Mouse (Mus musculus): ENCODE measurements at regions not wholly inside any gene's neighbourhood (a gene's known extent, or its start where the extent isn't known, plus 50 kb on each side); places are given as distances from the start of the nearest gene placed in this dataset.
A peak's percentile ranks its signal among the peaks of the same experiment; 100 is the strongest.

DNA sequence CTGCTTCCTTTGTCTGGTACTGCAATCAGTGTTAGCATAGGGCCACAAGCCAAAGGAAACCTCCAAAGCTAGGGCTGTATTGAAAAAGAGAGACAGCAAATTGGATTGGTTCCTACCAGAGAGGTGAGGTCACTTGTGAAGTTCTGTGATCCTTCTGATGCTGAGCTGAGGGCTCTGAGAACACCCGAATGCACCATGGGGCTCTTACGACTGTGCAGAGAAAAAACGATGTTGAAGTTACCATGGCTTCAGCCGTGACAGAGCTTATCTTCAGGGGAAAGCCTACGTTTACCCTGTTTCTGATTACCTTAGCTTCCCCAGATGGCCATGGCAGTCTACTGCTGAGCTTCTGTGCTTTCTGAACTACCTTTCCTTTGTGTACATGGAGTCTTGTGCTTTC, 53.9 kb upstream of the Fmo9 start:
- no peak for DNase-seq (ENCODE audit: low read depth, low spot score)

- peak; percentile 25 for DNase-seq (ENCODE audit: low read depth, low spot score)
These were observed 56.4 kb upstream of the Fmo9 start for GRCm38 (mm10) chr1:166738029-166738428.

DNA sequence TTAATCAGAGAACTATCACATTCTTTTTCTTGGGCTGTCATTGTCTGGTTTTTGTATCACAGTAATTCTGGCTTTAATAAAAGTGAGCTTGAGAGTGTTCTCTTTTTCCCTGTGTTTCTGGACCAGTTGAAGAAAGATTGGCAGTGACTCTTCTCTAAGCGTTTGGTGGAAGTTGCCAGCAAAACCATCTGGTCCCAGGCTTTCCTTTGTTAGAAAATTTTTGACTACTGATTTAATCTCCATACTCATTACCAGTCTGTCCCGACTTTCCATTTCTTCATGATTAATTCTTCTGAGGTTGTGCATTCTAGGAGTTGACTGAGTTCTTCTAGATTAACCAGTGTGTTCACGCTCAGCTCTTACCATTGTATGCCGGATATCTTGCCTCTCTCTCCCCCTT, 68.6 kb upstream of the Fmo9 start:
- DNase-seq (ENCODE audit: low read depth, low spot score), result no peak

DNA sequence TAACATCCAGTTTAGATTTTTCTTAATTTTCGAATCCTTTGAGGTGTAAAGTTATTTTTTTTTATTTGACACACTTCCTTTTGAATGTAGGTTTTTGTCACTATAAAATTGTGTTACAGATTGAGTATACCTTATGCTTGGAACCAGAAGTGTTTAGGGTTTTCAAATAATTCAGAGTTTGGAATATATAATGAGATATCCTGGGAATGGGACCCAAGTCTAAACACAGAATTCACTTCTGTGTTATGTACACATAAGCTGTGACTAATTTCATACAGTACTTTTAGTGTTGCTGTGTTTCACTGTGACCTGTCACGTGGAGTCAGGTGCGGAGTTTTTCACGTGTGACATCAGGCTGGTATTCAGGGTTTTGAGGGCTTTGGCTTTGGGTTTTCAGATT, 69.1 kb upstream of the Fmo9 start:
- DNase-seq (ENCODE audit: low read depth, low spot score), result no peak

DNA sequence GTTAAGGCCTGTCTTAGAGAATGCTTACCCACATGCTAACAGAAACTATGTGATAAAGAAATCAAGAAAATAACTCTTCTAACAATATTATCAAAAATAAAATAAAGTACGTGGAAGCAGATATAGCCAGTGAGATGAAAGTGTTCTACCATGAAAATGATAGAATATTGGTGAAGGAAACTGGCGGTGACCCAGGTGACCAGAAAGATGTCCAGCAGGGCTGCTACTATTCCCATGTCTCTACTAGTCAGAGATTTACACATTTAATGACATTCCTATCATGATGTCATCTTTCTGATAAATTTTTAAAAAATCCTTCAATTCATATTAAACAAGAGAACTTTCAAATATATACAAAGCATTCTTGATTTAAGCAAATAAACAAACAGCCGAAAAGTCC, 69.8 kb upstream of the Fmo9 start:
- DNase-seq (ENCODE audit: low read depth, low spot score), result no peak

- no peak for DNase-seq (ENCODE audit: low read depth, low spot score)
These were observed 71.5 kb upstream of the Fmo9 start for GRCm38 (mm10) chr1:166752990-166753709.

- DNase-seq (ENCODE audit: low read depth, low spot score), result no peak
These were observed 77.3 kb upstream of the Fmo9 start for GRCm38 (mm10) chr1:166758987-166759386.

DNA sequence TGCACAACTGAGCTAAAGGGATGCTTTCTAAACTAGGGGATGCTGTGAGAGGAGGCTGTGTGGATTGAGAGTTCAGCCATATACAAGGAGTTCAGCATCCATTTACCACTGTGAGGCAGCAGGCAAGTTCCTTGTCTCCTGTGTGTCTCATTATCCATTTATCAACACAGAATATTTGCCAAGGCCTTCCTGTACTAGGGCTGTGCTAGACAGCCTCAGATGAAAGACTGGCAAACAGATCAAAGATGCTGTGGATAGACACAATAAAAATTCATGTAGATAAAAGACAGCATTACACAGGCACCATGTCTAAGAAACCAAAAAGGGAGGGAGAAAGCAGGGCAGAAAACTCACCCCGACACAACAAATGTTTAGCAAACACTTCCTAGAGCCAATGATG, 91.5 kb upstream of the Fmo9 start:
- no peak for DNase-seq (ENCODE audit: low read depth, low spot score)

DNA sequence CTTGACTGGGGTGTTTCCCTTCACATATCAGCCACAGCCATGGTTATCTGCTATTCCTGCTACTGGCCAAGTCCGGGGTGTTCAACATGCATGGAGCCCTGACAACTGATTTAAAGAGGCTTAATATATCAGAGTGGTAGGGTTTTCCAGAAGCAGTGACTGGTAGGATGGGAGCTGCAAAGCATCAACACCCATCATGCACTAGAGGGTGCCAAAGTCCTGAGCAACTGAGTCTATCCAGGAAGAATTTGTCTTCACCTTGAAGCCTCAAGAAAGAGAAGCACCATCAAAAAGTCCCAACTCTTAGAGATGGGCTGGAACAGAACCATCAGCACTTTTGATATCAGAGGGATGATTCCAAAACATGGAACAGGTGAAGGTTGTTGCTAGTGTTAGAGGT, 100.5 kb upstream of the Fmo9 start:
- peak; percentile 13 for DNase-seq (ENCODE audit: low read depth, low spot score)

DNA sequence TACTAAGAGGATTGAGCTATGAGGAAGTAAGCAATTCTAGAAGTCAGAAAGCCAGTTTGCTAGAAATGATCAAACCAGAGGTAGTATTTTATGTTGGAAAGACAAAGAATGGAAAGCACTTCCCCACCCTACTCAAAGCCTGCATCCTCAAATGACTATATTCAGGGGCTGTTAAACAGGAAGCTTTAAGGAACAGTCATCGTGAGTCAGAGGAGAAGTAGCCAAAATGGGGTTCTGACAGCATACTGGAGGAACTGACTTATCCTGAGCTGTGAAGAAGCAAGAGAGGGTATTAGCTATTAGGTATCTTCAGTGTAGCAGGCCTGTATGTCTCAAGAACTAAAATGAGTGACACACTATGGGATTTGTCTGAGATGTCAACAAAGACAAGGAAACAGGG, 106.3 kb upstream of the Fmo9 start:
- no peak for DNase-seq (ENCODE audit: low read depth, low spot score)

- no peak for DNase-seq (ENCODE audit: low read depth, low spot score)
These were observed 107.3 kb upstream of the Fmo9 start for GRCm38 (mm10) chr1:166788824-166789399.

- no peak for DNase-seq (ENCODE audit: low read depth, low spot score)
These were observed 111.5 kb upstream of the Fmo9 start for GRCm38 (mm10) chr1:166793052-166793716.

DNA sequence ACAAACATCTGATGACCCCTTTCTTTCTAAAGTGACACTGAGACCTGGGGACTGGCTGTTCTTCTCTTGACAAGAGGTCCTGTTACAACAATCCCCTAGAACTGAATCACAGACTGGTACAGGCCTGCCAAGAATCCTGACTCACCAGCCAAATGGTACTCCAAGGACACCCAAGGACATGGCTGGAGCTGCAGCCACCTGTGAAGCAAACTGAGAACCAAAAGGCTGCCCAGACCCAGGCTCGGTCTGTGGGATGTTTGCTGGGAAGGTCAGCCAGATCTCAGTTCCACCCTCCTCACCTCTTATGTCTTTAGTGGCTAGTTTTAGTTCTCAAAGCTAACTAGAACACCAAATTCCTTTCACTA, 112.1 kb upstream of the Fmo9 start:
- DNase-seq (ENCODE audit: low read depth, low spot score), result no peak

- peak; percentile 16 for DNase-seq (ENCODE audit: low read depth, low spot score)
These were observed 113.1 kb upstream of the Fmo9 start for GRCm38 (mm10) chr1:166794622-166795244.

DNA sequence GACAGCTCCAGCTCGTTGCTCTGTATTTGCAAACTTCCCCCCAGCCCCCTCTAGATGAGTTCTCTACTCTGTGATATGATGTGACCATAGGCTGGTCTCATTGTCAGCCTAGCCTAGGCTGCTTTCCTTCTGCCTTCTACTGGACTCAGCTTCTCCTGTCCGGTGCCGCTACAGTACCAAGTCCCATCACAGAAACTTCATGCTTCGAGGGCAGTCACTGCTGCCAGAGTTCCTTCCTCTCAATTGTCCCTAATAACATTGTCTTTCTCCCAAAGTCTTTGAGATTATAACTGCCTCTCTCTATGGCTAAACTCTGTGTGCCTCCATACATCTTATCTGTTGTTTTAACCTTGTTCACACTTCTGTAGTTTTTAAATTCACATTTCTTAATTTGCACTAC, 114.0 kb upstream of the Fmo9 start:
- no peak for DNase-seq (ENCODE audit: low read depth, low spot score)

- no peak for DNase-seq (ENCODE audit: low read depth, low spot score)
These were observed 114.8 kb upstream of the Fmo9 start for GRCm38 (mm10) chr1:166796362-166796925.

GRCm38 (mm10) chr1:166796931-166797330, 115.3 kb upstream of the Fmo9 start:
- DNase-seq (ENCODE audit: low read depth, low spot score), result no peak

DNA sequence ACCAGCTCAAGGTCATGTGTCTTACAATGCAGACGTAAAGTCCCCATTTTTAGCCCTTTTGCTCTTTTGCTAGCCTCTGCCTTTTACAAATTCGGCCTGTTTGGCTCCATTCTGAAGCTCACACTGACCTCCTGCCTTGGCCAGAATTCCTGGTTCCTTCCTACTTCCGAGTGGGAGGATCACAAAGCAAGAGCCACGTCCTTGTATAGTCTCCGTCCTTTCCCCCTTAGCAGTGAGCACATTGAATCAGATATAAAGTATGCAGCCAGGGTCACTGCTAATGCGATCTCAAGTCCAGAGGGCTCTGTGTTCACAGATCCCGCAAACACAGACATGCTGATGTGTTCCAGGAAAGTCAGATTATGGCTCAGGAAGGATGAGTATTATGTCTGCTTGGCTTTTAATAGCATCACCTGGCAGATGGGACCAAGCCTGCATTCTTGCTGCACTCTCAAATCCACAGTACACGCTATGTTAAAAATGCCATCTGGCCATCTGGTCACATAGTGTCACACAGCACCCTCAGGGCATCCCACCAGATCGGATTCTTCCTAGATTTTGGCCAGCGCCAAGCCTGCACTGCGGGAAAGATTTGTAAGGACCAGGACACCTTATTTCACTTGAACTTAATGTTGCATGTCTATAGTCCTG, 119.4 kb upstream of the Fmo9 start:
- no peak for DNase-seq (ENCODE audit: low read depth, low spot score)

DNA sequence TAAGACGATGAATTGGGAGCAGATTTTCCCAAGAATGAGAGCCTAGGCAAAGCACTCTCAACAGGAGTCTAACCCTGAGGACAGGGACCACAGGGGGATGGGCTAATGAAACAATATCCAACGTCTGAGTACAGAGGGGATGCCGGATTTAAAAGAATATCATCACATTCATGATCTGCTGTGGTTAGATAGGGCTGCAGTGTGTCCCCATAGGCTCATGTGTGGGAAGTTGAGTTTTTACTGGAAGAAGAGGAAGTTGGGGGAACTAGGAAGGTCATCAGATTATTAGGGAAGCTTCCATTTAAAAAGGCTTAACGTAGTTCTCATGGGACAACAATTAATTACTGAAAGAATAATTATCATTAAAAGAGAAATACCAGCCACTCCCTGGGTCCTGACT, 120.3 kb upstream of the Fmo9 start:
- DNase-seq (ENCODE audit: low read depth, low spot score), result no peak

DNA sequence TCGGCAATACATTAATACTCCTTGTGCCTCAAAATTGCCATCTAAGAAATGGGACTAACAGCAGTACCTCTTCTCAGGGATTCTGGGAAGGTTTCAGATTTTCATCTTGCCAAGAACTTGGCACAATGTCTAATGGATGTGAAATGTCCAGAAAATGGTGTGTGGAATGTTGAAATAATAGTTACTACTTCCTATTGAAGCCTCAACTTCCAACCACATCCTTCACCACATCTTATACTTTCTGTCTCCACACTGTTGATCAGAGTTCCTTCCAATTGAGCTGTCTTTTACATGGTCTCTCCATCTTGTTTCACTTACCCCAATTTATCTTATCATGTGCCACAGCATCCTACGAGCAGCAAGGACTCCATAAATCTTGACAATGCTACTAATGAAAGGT, 122.3 kb upstream of the Fmo9 start:
- no peak for DNase-seq (ENCODE audit: low read depth, low spot score)

GRCm38 (mm10) chr1:166804333-166804732, 122.7 kb upstream of the Fmo9 start:
- no peak for DNase-seq (ENCODE audit: low read depth, low spot score)

All from ZHBTc4 (cell line).